Mouse (Mus musculus) midbrain, embryonic 12.5 days (tissue): Measurements from ENCODE around the gene Ncan. TPM values are rescaled to one million over a fixed set of nuclear protein-coding genes. Genes with fewer than 3 reads are reported as not detected.
A peak's percentile ranks its signal among the peaks of the same experiment; 100 is the strongest.
"Not testable (repeated sequence)": the region's sequence is repeated elsewhere in the genome, so short reads cannot be mapped to it uniquely, and the experiment has no call there.

ENCODE experiments used
- ATAC-seq: fragments of 200-750 bp; cut with Nextera tagmentation; 2 replicates; pipeline ENCODE4 v1.8.0; 2017; ENCODE audit warnings: low read depth, moderate TSS enrichment, moderate library complexity; ENCODE audit not compliant: low FRiP score
- H3K27ac ChIP-seq: fragments of 300-500 bp; sonication (generic); replicated peaks from 2 replicates; pipeline ENCODE4 v1.5.1; 2016; ENCODE audit warnings: mild to moderate bottlenecking
- H3K27me3 ChIP-seq: fragments of 300-500 bp; sonication (generic); 2 replicates; pipeline ENCODE4 v1.6.1; 2016; ENCODE audit warnings: mild to moderate bottlenecking
- H3K36me3 ChIP-seq: fragments of 300-500 bp; sonication (generic); 2 replicates; pipeline ENCODE4 v1.6.1; 2016
- H3K4me1 ChIP-seq: fragments of 300-500 bp; sonication (generic); 2 replicates; pipeline ENCODE4 v1.6.1; 2016
- H3K4me2 ChIP-seq: fragments of 300-500 bp; sonication (generic); replicated peaks from 2 replicates; pipeline ENCODE4 v1.6.1; 2016; ENCODE audit warnings: mild to moderate bottlenecking, moderate library complexity
- H3K4me3 ChIP-seq: fragments of 300-500 bp; sonication (generic); 2 replicates; pipeline ENCODE4 v1.5.1; 2016; ENCODE audit warnings: mild to moderate bottlenecking
- H3K9ac ChIP-seq: fragments of 300-500 bp; sonication (generic); replicated peaks from 2 replicates; pipeline ENCODE4 v1.6.1; 2016; ENCODE audit warnings: mild to moderate bottlenecking, moderate library complexity
- H3K9me3 ChIP-seq: fragments of 300-500 bp; sonication (generic); 2 replicates; pipeline ENCODE4 v1.6.1; 2016; ENCODE audit warnings: mild to moderate bottlenecking
- WGBS: fragments of 180-500 bp; shearing (Covaris S2); methylation state at CpG from one replicate; pipeline ENCODE4 v1.1.7; 2016; 5-methylcytosine and 5-hydroxymethylcytosine counted together
- microRNA-seq: library from miRNA; unstranded; fragments of <30 nt; microRNA quantifications from one replicate; pipeline ENCODE4, GENCODE M21; 2017
- polyA plus RNA-seq: library from polyadenylated mRNA; unstranded; fragments of >200 nt; fragmentation: Nextera tagmentation; extraction: Ambion mirVana; gene quantifications from 2 replicates; pipeline ENCODE4 v1.2.1, GENCODE M21; 2016

The Ncan gene
- polyA plus RNA-seq, 1 experiment from 2014 or later, result 91.9 TPM

DNA sequence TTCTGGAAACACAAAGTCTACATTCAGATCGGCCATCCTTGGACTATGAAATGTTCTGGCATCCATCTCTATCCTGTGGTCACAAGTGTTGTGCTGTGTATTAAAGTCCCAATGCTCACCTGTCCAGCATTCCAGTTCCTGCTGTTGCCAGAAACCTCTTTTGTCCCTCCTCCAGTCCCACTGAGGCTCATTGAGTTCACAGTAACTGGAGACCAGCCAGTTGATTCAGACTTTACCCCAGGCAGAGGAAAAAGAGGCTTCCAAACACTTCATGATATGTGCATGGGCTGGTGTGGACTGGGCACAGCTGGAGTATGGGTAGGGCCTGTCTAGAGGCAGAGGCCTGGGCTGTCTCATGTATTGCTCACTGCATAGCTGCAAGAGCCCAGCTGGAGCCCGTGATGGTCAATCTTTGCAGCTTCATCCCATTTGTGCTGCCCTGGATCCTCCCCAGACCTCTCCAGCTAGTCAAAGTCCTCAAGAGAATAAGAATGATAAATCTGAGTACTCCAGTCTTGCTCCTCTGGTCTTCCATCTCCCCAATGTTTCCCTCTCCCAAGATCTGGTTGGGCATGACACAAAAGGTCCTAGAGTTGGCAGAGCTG, 48.7 kb downstream of the Ncan start:
- H3K4me3 ChIP-seq, result no peak overlapping the region

DNA sequence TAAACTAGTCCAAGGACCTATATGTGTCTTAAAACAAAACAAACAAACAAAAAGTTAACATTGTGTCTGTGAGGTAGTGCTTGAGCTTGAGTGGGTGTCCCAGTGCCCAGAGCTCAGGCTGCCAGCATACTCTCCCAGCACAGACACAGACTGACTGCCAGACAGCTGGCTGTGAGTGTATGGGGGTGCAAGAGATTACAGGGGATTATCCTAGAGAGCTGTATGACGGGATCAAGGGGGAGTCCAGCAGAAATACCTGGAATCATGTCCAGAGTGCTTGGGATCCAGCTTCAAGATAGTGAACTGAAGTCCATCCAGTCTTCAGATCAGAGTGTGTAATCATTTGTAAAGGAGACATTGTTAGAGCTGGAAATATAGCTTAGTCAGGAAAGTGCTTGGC, 63.0 kb downstream of the Ncan start:
- Histone ChIP-seq H3K36me3 (peaks cover 90% of the 10 kb centered on the region), H3K4me1 (no peaks in the 10 kb centered on the region), H3K27ac (no peak overlapping the region), H3K4me2 (no peak overlapping the region), H3K4me3 (no peak overlapping the region), H3K9ac (no peak overlapping the region), H3K27me3 (no peaks in the 10 kb centered on the region), H3K9me3 (no peaks in the 10 kb centered on the region)
- ATAC-seq, result no peak
- WGBS, result 53% methylated on average over 1 of the region's 1 CpGs

More for the DNA sequence above, 48.7 kb downstream of the Ncan start:
- H3K27ac ChIP-seq, result no peak overlapping the region
- 0 out of 2 replicates have a peak, but pooled peaks cover 6% of the 10 kb centered on the region for H3K27me3 ChIP-seq
- ATAC-seq, result no peak
- 84% methylated on average over 2 of the region's 2 CpGs for WGBS
- H3K4me1 ChIP-seq, result 0 out of 2 replicates have a peak, but pooled peaks cover 6% of the 10 kb centered on the region
- no peak overlapping the region for H3K4me2 ChIP-seq
- no peak overlapping the region for H3K9ac ChIP-seq
- peaks cover 54% of the 10 kb centered on the region for H3K36me3 ChIP-seq
- no peaks in the 10 kb centered on the region for H3K9me3 ChIP-seq

DNA sequence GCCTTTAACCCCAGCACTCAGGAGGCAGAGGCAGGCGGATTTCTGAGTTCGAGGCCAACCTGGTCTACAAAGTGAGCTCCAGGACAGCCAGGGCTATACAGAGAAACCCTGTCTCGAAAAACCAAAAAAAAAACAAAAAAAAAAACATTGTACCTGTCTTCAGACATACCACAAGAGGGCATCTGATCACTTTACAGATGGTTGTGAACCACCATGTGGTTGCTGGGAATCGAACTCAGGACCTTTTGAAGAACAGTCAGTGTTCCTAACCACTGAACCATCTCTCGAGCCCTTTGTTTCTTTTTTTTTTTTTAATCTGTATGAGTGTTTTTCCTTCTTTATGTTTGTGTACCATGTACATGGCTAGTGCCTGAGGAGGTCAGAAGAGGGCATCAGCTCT, 70.2 kb downstream of the Ncan start:
- not testable (repeated sequence) for H3K4me3 ChIP-seq, H3K4me2 ChIP-seq, H3K27me3 ChIP-seq, H3K4me1 ChIP-seq, ATAC-seq, H3K9ac ChIP-seq, H3K27ac ChIP-seq, H3K9me3 ChIP-seq
- peaks cover 66% of the 10 kb centered on the region for H3K36me3 ChIP-seq
- WGBS, result 94% methylated on average over 5 of the region's 5 CpGs

DNA sequence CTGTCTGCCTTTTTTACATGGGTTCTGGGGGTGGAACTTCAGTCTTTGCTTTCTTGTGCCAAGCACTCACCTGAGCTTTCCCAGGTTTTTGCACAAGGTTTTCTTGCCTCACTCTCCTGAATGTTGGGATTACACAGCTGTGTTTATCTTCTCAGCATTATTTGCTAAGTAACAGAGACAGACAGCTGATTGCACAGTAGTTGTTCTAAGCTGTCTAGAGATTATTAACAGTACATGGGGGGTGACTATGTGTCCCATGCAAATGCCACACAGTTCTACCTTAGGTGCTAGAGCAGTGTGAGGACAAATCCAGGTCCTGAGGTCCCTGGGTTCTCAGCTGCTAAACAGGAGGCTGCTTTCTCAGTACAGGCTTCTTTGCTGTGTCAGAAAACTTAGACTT, 71.0 kb downstream of the Ncan start:
- ATAC-seq, result no peak
- H3K4me2 ChIP-seq, result no peak overlapping the region
- no peaks in the 10 kb centered on the region for H3K27me3 ChIP-seq
- H3K36me3 ChIP-seq, result peaks cover 59% of the 10 kb centered on the region
- no peak overlapping the region for H3K4me3 ChIP-seq
- no peak overlapping the region for H3K27ac ChIP-seq
- no peaks in the 10 kb centered on the region for H3K9me3 ChIP-seq
- no peak overlapping the region for H3K9ac ChIP-seq
- H3K4me1 ChIP-seq, result no peaks in the 10 kb centered on the region

DNA sequence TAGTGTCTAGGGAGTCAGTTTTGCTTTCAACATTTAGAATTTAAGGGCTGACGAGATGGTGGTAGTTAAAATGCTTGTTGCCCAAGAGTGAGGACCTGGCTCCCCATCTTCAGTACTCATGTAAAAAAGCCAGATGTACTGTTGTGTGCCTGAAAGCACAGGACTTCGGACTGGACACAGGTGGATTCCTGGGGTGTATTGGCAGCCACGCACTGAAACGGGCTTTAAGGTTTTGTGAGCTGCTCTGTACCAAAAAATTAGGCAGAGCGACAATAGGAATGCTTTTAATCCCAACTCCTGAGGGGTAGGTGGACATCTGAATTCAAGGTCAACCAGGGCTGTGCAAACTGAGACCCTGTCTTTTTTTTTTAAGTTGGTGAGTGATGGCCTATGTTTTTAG, 76.7 kb downstream of the Ncan start:
- WGBS, result 91% methylated on average over 5 of the region's 5 CpGs
- H3K4me1 ChIP-seq, result peaks cover 36% of the 10 kb centered on the region
- no peaks in the 10 kb centered on the region for H3K9me3 ChIP-seq
- peak overlapping the region; percentile 94 for H3K4me2 ChIP-seq
- no peak for ATAC-seq
- no peak overlapping the region for H3K27ac ChIP-seq
- H3K9ac ChIP-seq, result peak overlapping the region; percentile 96
- H3K4me3 ChIP-seq, result peak overlapping the region; percentile 95
- peaks cover 11% of the 10 kb centered on the region for H3K36me3 ChIP-seq
- H3K27me3 ChIP-seq, result no peaks in the 10 kb centered on the region

Small RNAs within 50 kb of the gene (microRNA-seq; reads per million reads assigned to microRNA genes)
- 3.0 reads per million, percentile 8 among the genes with 10 or more reads in this experiment for gene Mir7066

Other genes with a start within 250 kb of the Ncan start
- gene Cilp2, start 233.2 kb downstream of the Ncan start, polyA plus RNA-seq, result 0.85 and 1.1 TPM in 2 replicates
- 4.0 and 5.7 TPM in 2 replicates for gene Tssk6, start 218.7 kb downstream of the Ncan start, polyA plus RNA-seq
- gene Ndufa13, start 218.3 kb downstream of the Ncan start, polyA plus RNA-seq, result 165 and 170 TPM in 2 replicates
- 7.2 and 8.0 TPM in 2 replicates for gene Yjefn3, start 218.2 kb downstream of the Ncan start, polyA plus RNA-seq
- 44.3 TPM in 2 replicates for gene Gatad2a, start 124.5 kb downstream of the Ncan start, polyA plus RNA-seq
- gene Mau2, start 78.1 kb downstream of the Ncan start, polyA plus RNA-seq, result 76.4 and 77.8 TPM in 2 replicates
- gene Sugp1, start 78.1 kb downstream of the Ncan start, polyA plus RNA-seq, result 55.6 and 56.8 TPM in 2 replicates
- gene Tm6sf2, start 47.9 kb downstream of the Ncan start, polyA plus RNA-seq, result 1.3 and 2.0 TPM in 2 replicates
- 0.20 and 0.23 TPM in 2 replicates for gene Hapln4, start 37.4 kb downstream of the Ncan start, polyA plus RNA-seq
- gene Nr2c2ap, start 10.5 kb upstream of the Ncan start, polyA plus RNA-seq, result 23.3 and 23.8 TPM in 2 replicates
- gene Rfxank, start 18.3 kb upstream of the Ncan start, polyA plus RNA-seq, result 16.3 and 17.8 TPM in 2 replicates
- 37.1 and 41.9 TPM in 2 replicates for gene Borcs8, start 18.6 kb upstream of the Ncan start, polyA plus RNA-seq
- 0.19 and 0.46 TPM in 2 replicates for gene Mef2b, start 18.8 kb upstream of the Ncan start, polyA plus RNA-seq
- 47.6 and 49.0 TPM in 2 replicates for gene Tmem161a, start 51.5 kb upstream of the Ncan start, polyA plus RNA-seq
- gene Slc25a42, start 91.4 kb upstream of the Ncan start, polyA plus RNA-seq, result 3.9 and 4.3 TPM in 2 replicates
- 82.5 and 88.6 TPM in 2 replicates for gene Sugp2, start 113.4 kb upstream of the Ncan start, polyA plus RNA-seq
- gene Armc6, start 113.6 kb upstream of the Ncan start, polyA plus RNA-seq, result 45.5 and 47.1 TPM in 2 replicates
- 99.6 and 100 TPM in 2 replicates for gene Homer3, start 162.0 kb upstream of the Ncan start, polyA plus RNA-seq
- 47.1 and 53.8 TPM in 2 replicates for gene Ddx49, start 181.6 kb upstream of the Ncan start, polyA plus RNA-seq
- gene Cope, start 181.6 kb upstream of the Ncan start, polyA plus RNA-seq, result 222 and 235 TPM in 2 replicates
- 15.3 and 17.1 TPM in 2 replicates for gene Cers1, start 194.9 kb upstream of the Ncan start, polyA plus RNA-seq
- gene Gdf1, start 208.9 kb upstream of the Ncan start, polyA plus RNA-seq, result 3.7 and 4.5 TPM in 2 replicates
- gene Upf1, start 232.4 kb upstream of the Ncan start, polyA plus RNA-seq, result 32.8 and 38.0 TPM in 2 replicates